Mouse (Mus musculus): ENCODE measurements around the gene Olfr982. TPM values are rescaled to one million over a fixed set of nuclear protein-coding genes. Genes with fewer than 3 reads are reported as not detected.

The Olfr982 gene
- polyA plus RNA-seq (2017; shearing (Covaris generic)): not detected

DNA sequence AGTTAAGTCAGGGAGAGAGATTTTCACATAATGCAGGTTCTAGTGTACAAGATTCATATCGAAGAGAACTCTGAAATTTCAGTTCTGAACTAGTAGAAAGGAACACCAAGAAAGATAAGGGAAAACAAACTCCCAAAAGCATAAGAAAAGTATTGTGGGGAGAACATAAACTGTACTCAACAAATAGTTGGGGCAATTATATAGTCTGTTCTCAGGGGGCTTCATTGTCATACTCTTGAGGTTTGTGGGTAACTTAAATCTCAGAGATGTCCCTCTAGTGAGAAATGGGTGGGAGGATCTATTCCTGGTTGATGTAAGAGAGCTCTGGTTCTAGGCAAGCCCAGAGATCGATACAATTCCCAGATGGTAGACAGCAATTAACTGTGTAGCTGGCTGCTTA lies at the start of gene Olfr982:
Olfr982 (plus strand) TSS at position 301 of the 400 bp plus-strand sequence.
- no peak for ATAC-seq

- no peak for ATAC-seq
Measured at GRCm38 (mm10) chr9:40050138-40050537, 23.5 kb upstream of the Olfr982 start.

- ATAC-seq: no peak
Measured at GRCm38 (mm10) chr9:40093495-40093894, 19.9 kb downstream of the Olfr982 start, which contains the start of gene Olfr983. Gene Olfr983 (minus strand): TSS chr9:40093595.

DNA sequence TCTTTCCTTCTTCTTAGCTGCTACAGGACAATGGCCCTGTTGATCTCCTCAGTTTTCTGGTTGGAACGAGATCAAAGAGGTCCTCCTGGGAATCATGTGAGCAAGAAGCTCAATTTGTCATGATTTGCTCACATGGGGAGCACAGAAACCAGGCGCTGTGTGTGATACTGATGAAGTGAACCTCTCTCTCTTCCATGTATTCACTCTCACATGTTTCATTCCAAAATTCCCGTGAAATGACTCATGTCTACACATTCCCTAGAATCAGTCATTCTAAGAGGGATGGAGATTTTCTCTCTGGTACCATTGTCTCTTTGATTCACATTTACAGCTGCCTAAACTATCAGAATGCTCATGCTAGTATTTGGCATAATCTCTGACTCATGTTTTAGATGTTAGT lies 21.1 kb downstream of the Olfr982 start:
- ATAC-seq: no peak

DNA sequence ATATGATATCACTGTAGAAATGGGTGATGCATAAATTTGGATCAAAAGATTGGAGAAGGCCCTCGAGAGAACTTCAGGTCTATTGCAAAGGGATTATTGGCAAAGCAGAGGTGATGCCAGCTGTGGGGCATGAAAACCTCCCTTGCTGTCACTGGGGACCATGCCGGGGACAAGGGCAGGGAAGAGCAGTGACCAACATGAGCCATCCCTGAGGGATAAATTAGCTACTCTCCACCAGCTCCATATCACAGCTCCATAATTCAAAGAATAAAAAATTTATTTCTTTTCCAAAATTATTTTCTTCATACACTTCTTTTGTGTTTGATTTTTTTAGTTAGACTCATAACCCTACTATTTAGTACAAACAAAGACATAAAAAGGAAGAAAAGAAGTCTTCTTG lies 40.5 kb downstream of the Olfr982 start, which contains the start of gene Olfr984:
Olfr984 (minus strand) TSS at position 101 of the 400 bp plus-strand sequence.
- no peak for ATAC-seq

GRCm38 (mm10) chr9:40116645-40117286 lies 43.1 kb downstream of the Olfr982 start:
- no peak for ATAC-seq

DNA sequence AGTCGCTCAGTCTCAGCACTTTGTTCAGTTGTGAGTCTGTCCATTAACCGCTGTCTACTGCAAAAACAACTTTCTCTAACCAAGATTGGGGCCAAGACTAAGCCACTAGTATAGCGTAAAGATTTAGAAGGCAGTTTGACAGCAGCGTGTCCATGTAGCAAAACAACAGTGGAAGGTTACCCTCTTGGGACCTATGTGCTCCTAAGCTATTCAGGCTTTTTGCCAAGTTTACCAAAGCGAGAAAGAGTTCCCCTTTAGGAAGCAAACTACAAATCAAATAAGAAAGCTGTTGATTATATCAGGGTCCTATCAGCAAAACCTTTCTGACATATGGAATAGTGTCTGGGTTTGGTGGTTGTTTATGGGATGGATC lies 43.6 kb downstream of the Olfr982 start:
- ATAC-seq: no peak

Other genes with a start within 250 kb of the Olfr982 start
- gene Olfr971, start 237.0 kb upstream of the Olfr982 start, polyA plus RNA-seq (2017; shearing (Covaris generic)): not detected
- not detected for gene Olfr972, start 207.4 kb upstream of the Olfr982 start, polyA plus RNA-seq (2017; shearing (Covaris generic))
- gene Olfr229, start 166.5 kb upstream of the Olfr982 start, polyA plus RNA-seq (2017; shearing (Covaris generic)): not detected
- under 1 TPM in 1 of 2 experiments, not detected in 1; 0.24 TPM for gene Olfr974, start 136.3 kb upstream of the Olfr982 start, polyA plus RNA-seq (2017; shearing (Covaris generic))
- gene Olfr975, start 121.8 kb upstream of the Olfr982 start, polyA plus RNA-seq (2017; shearing (Covaris generic)): not detected
- gene Olfr976, start 112.7 kb upstream of the Olfr982 start, polyA plus RNA-seq (2017; shearing (Covaris generic)): not detected
- gene Olfr978, start 81.7 kb upstream of the Olfr982 start, polyA plus RNA-seq (2017; shearing (Covaris generic)): not detected
- gene Olfr979, start 70.4 kb upstream of the Olfr982 start, polyA plus RNA-seq (2017; shearing (Covaris generic)): not detected
- gene Olfr980, start 64.2 kb upstream of the Olfr982 start, polyA plus RNA-seq (2017; shearing (Covaris generic)): not detected
- gene Olfr981, start 52.4 kb upstream of the Olfr982 start, polyA plus RNA-seq (2017; shearing (Covaris generic)): not detected
- not detected for gene Olfr983, start 19.8 kb downstream of the Olfr982 start, polyA plus RNA-seq (2017; shearing (Covaris generic))
- under 1 TPM in 1 of 2 experiments, not detected in 1; 0.08 TPM for gene Olfr984, start 40.4 kb downstream of the Olfr982 start, polyA plus RNA-seq (2017; shearing (Covaris generic))
- gene Olfr985, start 56.4 kb downstream of the Olfr982 start, polyA plus RNA-seq (2017; shearing (Covaris generic)): not detected
- not detected for gene Tmem225, start 74.3 kb downstream of the Olfr982 start, polyA plus RNA-seq (2017; shearing (Covaris generic))
- gene Olfr986, start 107.1 kb downstream of the Olfr982 start, polyA plus RNA-seq (2017; shearing (Covaris generic)): under 1 TPM in 1 of 2 experiments, not detected in 1; 0.11 TPM
- gene Zfp202, start 118.5 kb downstream of the Olfr982 start, polyA plus RNA-seq (2017; shearing (Covaris generic)): 1 to 10 TPM in 1 of 2 experiments, under 1 TPM in 1; 0.79 to 1.3 TPM
- gene Scn3b, start 195.4 kb downstream of the Olfr982 start, polyA plus RNA-seq (2017; shearing (Covaris generic)): not detected